Mouse (Mus musculus): ENCODE measurements around the gene Sntg2. TPM values are rescaled to one million over a fixed set of nuclear protein-coding genes. Genes with fewer than 3 reads are reported as not detected.

The Sntg2 gene
- polyA plus RNA-seq (2016; fragmentation: Nextera tagmentation; extraction: Ambion mirVana) = 1.2 and 2.3 TPM in 2 replicates

DNA sequence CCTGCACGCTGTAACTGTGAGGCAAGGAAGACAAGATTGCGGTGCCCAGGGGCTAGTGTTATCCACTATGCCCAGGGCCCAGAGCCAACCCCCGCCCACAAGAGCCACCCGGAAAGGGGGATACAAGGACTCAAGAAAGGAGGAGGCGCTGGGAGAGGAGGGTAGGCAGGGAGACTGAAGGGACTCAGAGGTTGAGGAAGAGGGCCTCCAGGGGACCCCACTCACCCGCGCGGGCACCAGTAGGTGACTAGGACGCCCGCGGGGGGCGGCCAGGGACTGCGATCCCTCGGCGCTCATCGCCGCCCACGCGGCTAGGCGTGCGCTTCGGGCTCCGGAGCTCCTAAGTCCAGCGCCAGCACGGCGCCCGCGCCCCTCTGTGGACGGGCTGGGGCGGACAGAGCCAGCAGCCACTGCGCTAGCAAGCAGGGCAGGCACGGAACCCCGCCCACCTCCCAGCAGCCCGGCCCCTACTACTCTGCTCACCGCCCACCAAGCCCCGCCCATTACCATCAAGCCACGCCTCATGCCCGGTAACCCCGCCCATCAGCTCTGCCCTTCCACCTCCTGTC lies at the start of gene Sntg2:
Sntg2 (minus strand) TSS at position 443 of the 569 bp plus-strand sequence.
- no peaks in the 10 kb centered on the region for H3K9me3 ChIP-seq
- peak within 1 kb of the TSS; percentile 53 for H3K4me3 ChIP-seq
- peak; percentile 98 for ATAC-seq (ENCODE audit: low FRiP score, low read depth)
- under 1% methylated on average over 38 of the region's 39 CpGs for WGBS
- H3K27me3 ChIP-seq (replicated peaks) = no peaks in the 10 kb centered on the region
- H3K36me3 ChIP-seq = no peaks in the 10 kb centered on the region
- peak within 1 kb of the TSS; percentile 96 for H3K4me2 ChIP-seq (replicated peaks)
- H3K4me1 ChIP-seq = peaks cover 9% of the 10 kb centered on the region; the same call in 1 of the 2 replicates
- no peak within 1 kb of the TSS for H3K27ac ChIP-seq
- peak within 1 kb of the TSS; percentile 65 for H3K9ac ChIP-seq

DNA sequence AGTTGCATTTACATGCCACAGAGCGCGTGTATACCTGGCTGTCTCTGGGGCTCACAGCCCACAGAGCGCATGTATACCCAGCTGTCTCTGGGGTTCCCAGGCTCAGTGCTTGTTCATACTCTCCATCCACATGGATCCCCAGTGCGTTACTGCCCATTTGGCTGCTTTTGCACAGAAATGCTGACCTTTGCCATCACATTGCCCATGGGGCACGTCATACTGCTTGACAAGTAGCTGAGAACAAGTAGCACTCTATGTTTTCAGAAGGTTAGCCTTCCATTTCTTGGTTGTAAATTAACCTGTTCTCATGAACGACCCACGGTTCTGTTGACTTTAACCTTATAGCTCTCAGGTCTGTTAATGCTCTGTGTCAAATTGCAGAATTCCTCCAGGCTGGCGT lies 43.4 kb upstream of the Sntg2 start:
- H3K9me3 ChIP-seq = no peaks in the 10 kb centered on the region
- H3K36me3 ChIP-seq = no peaks in the 10 kb centered on the region
- H3K9ac ChIP-seq = no peak overlapping the region
- no peaks in the 10 kb centered on the region for H3K4me1 ChIP-seq
- H3K4me2 ChIP-seq (replicated peaks) = no peak overlapping the region
- ATAC-seq (ENCODE audit: low FRiP score, low read depth) = no peak
- no peak overlapping the region for H3K4me3 ChIP-seq
- 80% methylated on average over 8 of the region's 8 CpGs for WGBS
- no peaks in the 10 kb centered on the region for H3K27me3 ChIP-seq (replicated peaks)
- no peak overlapping the region for H3K27ac ChIP-seq

DNA sequence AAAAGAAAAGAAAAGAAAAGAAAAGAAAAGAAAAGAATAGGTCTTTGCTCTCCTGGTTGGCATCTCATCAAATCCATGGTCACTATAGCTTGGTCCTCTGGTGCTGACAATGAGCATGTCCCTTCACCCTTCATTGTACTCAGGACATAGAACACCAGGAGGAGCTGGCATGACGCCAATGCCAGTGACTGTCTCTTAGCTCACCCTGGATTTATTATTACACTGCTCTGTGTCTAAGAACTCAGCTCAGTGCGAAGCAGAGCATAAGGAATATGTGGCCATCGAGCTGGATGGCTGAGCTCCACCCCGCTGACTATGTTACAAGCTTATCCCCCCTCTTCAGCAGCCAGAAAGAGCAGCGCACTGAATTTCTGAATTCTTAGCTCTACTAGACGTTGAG lies 42.8 kb upstream of the Sntg2 start:
- Histone ChIP-seq H3K9ac (no peak overlapping the region), H3K9me3 (no peaks in the 10 kb centered on the region), H3K27me3 (replicated peaks) (no peaks in the 10 kb centered on the region), H3K36me3 (no peaks in the 10 kb centered on the region), H3K4me3 (no peak overlapping the region), H3K4me2 (replicated peaks) (no peak overlapping the region), H3K27ac (no peak overlapping the region), H3K4me1 (no peaks in the 10 kb centered on the region)
- no peak for ATAC-seq (ENCODE audit: low FRiP score, low read depth)
- 74% methylated on average over 6 of the region's 6 CpGs for WGBS

DNA sequence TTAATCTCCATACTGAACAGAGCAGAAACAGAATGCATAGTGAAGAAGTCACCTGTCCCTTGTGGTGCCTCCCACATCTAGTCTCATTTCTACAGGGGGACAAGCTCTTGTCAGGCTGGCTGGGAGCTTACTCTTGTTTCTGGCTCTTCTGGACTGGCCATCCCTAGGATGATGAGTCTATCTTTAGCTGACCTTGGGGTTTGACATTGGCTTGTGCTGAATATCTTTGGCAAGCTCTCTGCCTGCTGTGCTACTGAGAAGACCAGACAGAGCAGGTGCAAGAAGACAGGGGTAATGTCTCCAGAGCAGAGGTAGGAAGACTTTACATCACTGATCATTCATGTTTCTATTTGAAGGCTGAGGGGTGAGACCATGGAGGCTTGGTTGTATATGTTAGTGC lies 29.5 kb upstream of the Sntg2 start:
- H3K4me3 ChIP-seq = no peak overlapping the region

DNA sequence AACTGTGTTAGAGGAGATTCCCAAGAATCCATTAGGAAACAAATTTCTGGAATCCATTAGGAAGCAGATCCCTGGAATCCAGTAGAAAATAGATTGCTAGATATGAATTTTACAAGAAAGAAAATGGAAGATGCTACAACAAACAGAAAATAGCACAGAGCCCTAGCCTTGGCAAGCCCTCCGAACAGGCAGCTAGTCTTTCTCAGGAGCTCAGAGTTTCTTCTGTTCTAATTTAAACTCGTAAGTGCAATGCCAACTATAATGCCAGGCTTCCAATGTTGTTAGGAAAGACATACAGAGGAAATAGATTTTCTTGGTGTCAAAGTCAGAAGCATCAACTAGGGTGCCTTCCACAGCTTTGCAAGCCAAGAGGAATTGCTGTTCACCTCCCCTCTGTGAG lies 27.4 kb upstream of the Sntg2 start:
- no peaks in the 10 kb centered on the region for H3K36me3 ChIP-seq
- H3K4me1 ChIP-seq = no peaks in the 10 kb centered on the region
- no peak overlapping the region for H3K4me2 ChIP-seq (replicated peaks)
- H3K4me3 ChIP-seq = no peak overlapping the region
- 96% methylated on average over 2 of the region's 2 CpGs for WGBS
- no peak overlapping the region for H3K27ac ChIP-seq
- no peaks in the 10 kb centered on the region for H3K27me3 ChIP-seq (replicated peaks)
- H3K9ac ChIP-seq = no peak overlapping the region
- H3K9me3 ChIP-seq = no peaks in the 10 kb centered on the region
- ATAC-seq (ENCODE audit: low FRiP score, low read depth) = no peak

More for the DNA sequence above, 29.5 kb upstream of the Sntg2 start:
- Histone ChIP-seq H3K4me1 (no peaks in the 10 kb centered on the region), H3K36me3 (no peaks in the 10 kb centered on the region), H3K27ac (no peak overlapping the region), H3K9me3 (no peaks in the 10 kb centered on the region), H3K4me2 (replicated peaks) (no peak overlapping the region), H3K27me3 (replicated peaks) (no peaks in the 10 kb centered on the region), H3K9ac (no peak overlapping the region)
- ATAC-seq (ENCODE audit: low FRiP score, low read depth) = no peak

DNA sequence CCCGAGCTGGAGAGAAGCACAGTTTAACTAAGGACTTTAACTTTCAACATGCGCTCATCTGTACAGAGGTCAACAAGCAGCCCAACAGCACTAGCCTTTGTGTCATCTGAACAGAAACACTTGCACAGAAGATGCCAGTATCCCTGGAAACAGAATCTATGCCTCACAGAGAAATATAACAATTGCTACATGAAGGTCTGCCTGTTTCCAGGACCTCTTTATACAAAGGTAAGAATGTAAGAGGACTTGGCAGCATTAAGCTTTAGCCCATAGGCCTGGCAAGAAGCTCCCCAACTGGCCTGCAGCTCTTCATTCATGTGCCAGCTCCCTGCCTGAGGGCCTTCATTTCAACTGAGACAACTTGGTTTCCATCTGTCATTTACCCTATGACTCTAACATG lies 26.9 kb upstream of the Sntg2 start:
- no peak for ATAC-seq (ENCODE audit: low FRiP score, low read depth)
- no peaks in the 10 kb centered on the region for H3K36me3 ChIP-seq
- no peak overlapping the region for H3K27ac ChIP-seq
- H3K4me3 ChIP-seq = no peak overlapping the region
- 81% methylated on average over 2 of the region's 2 CpGs for WGBS
- no peaks in the 10 kb centered on the region for H3K9me3 ChIP-seq
- no peak overlapping the region for H3K9ac ChIP-seq
- no peak overlapping the region for H3K4me2 ChIP-seq (replicated peaks)
- H3K27me3 ChIP-seq (replicated peaks) = no peaks in the 10 kb centered on the region
- H3K4me1 ChIP-seq = no peaks in the 10 kb centered on the region

DNA sequence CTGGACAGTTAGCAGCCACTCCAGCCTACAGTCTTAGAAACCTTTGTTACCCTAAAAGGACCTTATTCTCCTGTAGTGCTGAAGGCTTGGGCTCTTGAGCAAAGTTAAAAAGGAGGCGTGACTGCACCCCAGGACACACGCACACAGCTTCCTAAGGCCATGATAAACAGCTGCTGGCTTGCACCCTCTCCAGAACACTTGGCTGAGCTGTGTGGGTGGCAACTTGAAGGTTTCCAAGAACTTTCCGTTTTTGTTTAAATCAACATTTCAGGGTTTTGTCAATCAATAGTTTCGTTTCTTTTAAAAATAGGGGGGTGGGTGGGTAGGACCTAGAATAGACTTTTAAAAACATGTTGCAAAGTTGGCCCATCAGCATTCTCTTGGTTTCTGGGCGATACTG lies 882 bp downstream of the Sntg2 start:
- Histone ChIP-seq H3K4me3 (no peak overlapping the region), H3K36me3 (no peaks in the 10 kb centered on the region), H3K9me3 (no peaks in the 10 kb centered on the region), H3K4me1 (peaks cover 9% of the 10 kb centered on the region; the same call in 1 of the 2 replicates), H3K4me2 (replicated peaks) (peak overlapping the region; percentile 96), H3K27ac (no peak overlapping the region), H3K9ac (no peak overlapping the region), H3K27me3 (replicated peaks) (no peaks in the 10 kb centered on the region)
- 59% methylated on average over 5 of the region's 5 CpGs for WGBS
- ATAC-seq (ENCODE audit: low FRiP score, low read depth) = no peak

DNA sequence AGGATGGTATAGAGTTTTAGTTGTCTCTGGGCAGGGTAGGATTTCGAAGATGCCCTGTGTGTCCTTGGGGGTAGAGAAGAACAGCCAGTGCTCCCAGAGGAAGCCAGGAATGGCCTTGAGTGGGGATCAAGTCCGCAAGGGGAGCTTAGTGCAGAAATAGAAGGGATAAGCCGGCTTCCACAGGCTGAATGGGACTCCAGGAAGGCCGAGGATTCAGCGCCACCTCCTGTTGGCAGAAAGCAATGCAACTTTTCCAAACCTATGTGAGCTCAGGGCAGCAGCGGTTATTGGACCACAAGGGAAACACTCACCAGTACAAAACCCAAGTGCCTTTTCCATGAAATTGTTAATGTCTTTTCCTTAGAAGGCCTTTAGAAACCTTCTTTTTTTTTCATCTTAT lies 3.4 kb downstream of the Sntg2 start:
- H3K27me3 ChIP-seq (replicated peaks) = no peaks in the 10 kb centered on the region
- no peak overlapping the region for H3K27ac ChIP-seq
- H3K9me3 ChIP-seq = no peaks in the 10 kb centered on the region
- H3K4me3 ChIP-seq = no peak overlapping the region
- no peak overlapping the region for H3K9ac ChIP-seq
- 12% methylated on average over 6 of the region's 6 CpGs for WGBS
- no peaks in the 10 kb centered on the region for H3K36me3 ChIP-seq
- H3K4me2 ChIP-seq (replicated peaks) = no peak overlapping the region
- H3K4me1 ChIP-seq = peaks cover 9% of the 10 kb centered on the region; the same call in 1 of the 2 replicates
- ATAC-seq (ENCODE audit: low FRiP score, low read depth) = no peak; the same call in 1 of the 2 replicates

DNA sequence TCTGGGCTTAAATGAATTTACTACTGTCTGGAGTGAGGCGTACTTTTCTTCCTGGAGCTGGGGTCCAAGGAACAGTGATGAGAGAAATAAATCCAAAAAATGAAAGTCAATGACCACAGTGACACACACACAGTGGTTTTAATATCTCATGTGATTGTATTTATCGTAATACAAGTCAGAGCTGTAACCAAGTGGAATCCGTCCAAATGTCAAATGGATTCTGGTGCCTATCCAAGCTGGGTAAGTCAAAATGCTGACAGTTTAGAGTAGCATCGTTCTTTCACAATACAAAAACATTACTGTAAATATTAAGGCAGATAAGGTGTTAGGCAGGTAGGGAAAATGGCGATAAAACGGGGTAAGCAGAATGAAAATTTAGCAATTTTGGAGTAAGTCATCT lies 4.0 kb downstream of the Sntg2 start:
- Histone ChIP-seq H3K9ac (no peak overlapping the region), H3K27ac (no peak overlapping the region), H3K9me3 (no peaks in the 10 kb centered on the region), H3K36me3 (no peaks in the 10 kb centered on the region), H3K4me1 (peaks cover 9% of the 10 kb centered on the region; the same call in 1 of the 2 replicates), H3K4me2 (replicated peaks) (no peak overlapping the region), H3K4me3 (no peak overlapping the region), H3K27me3 (replicated peaks) (no peaks in the 10 kb centered on the region)
- ATAC-seq (ENCODE audit: low FRiP score, low read depth) = no peak
- WGBS = 87% methylated on average over 6 of the region's 6 CpGs

DNA sequence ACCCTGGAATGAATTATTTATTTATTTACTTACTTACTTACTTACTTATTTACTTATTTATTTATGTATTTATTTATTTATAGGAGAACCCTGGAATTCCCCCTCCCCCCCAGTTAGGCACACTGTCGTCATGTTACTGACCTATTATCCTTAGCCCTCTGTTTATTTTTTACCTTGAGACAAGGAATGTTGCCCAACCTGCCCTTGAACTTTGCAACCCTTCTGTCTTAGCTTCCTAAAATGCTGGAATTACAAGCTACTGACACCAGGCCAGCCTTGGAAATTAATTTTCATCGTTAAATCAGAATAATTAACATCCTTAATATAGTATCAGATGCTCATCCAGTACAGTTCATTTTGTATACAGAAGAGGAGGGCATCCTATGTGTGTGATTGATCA lies 10.9 kb downstream of the Sntg2 start:
- Histone ChIP-seq H3K4me3 (no peak overlapping the region), H3K4me1 (no peaks in the 10 kb centered on the region), H3K27ac (no peak overlapping the region), H3K36me3 (no peaks in the 10 kb centered on the region), H3K4me2 (replicated peaks) (no peak overlapping the region), H3K9ac (no peak overlapping the region), H3K9me3 (no peaks in the 10 kb centered on the region), H3K27me3 (replicated peaks) (no peaks in the 10 kb centered on the region)
- no peak for ATAC-seq (ENCODE audit: low FRiP score, low read depth)
- WGBS = 80% methylated on average over 2 of the region's 2 CpGs

DNA sequence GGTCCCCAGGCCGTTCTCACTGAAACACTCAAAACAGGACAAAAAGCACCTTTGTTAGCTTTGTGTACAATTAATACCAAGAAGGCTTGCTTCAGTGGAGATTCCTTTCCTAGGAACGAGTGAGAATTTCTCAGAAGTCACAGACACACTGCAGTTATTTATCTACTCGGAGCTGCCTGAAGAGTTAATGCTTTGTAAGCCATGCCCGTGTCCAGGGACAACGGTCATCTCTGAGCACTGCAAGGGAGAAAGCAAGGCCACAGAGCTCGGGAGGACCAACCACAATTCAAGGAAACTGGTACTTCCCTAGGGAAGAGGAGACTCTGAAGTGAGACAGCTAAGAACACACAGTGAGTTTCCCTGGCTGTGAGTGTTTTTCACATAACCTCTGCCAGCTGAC lies 15.5 kb downstream of the Sntg2 start:
- Histone ChIP-seq H3K27ac (no peak overlapping the region), H3K36me3 (no peaks in the 10 kb centered on the region), H3K9me3 (no peaks in the 10 kb centered on the region), H3K9ac (no peak overlapping the region), H3K4me1 (no peaks in the 10 kb centered on the region), H3K4me2 (replicated peaks) (no peak overlapping the region), H3K27me3 (replicated peaks) (no peaks in the 10 kb centered on the region), H3K4me3 (no peak overlapping the region)
- 48% methylated on average over 6 of the region's 6 CpGs for WGBS
- no peak for ATAC-seq (ENCODE audit: low FRiP score, low read depth)

DNA sequence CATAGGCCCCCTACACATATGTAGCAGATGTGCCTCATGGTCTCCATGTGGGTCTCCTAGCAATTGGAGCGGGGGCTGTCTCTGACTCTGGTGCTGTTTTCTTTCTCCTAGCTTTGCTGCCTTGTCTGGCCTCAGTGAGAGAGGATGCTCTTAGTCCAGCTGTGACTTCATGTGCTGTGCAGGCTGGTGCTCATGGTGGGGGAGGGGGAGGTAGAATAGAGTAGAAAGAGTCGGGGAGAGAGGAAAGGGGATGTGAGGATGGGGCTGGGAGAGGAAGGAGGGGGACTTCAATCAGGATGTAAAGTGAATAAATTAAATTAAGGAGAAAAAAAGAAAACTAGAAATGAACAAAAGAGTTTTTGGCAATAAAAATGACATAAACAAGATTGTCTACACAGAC lies 20.8 kb downstream of the Sntg2 start:
- Histone ChIP-seq H3K36me3 (no peaks in the 10 kb centered on the region), H3K9me3 (no peaks in the 10 kb centered on the region), H3K27me3 (replicated peaks) (no peaks in the 10 kb centered on the region), H3K4me2 (replicated peaks) (no peak overlapping the region), H3K4me3 (no peak overlapping the region), H3K9ac (no peak overlapping the region), H3K27ac (no peak overlapping the region), H3K4me1 (no peaks in the 10 kb centered on the region)
- 57% methylated on average over 2 of the region's 2 CpGs for WGBS
- no peak for ATAC-seq (ENCODE audit: low FRiP score, low read depth)

DNA sequence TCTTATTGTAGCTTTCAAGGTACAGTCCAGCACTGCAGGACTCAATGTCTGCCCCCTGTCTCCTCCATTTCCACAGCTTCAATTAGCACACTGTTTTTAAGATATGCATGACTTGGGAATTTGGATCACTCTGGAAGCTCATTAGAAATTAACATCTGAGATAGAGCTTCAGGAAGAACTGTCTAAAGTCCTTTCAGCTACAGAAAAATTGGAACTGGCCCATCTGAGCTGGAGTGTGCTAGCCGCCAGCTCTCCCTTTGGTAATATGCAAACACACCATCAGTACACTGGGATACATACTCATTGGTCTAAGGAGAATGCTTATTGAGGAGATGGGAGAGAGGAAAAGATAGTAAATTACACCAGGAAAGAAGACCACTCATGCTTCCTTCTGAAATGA lies 25.1 kb downstream of the Sntg2 start:
- no peak overlapping the region for H3K4me3 ChIP-seq
- H3K27ac ChIP-seq = no peak overlapping the region
- H3K4me1 ChIP-seq = no peaks in the 10 kb centered on the region
- no peak for ATAC-seq (ENCODE audit: low FRiP score, low read depth)
- H3K27me3 ChIP-seq (replicated peaks) = no peaks in the 10 kb centered on the region
- H3K4me2 ChIP-seq (replicated peaks) = no peak overlapping the region
- no peaks in the 10 kb centered on the region for H3K9me3 ChIP-seq
- H3K36me3 ChIP-seq = no peaks in the 10 kb centered on the region
- no peak overlapping the region for H3K9ac ChIP-seq
- 92% methylated on average over 1 of the region's 1 CpGs for WGBS

All from neural tube, embryonic 12.5 days (tissue).